Mouse (Mus musculus) cerebellum, adult 11 months (tissue): ENCODE measurements around the gene Mip.
"Not testable (repeated sequence)": the region's sequence is repeated elsewhere in the genome, so short reads cannot be mapped to it uniquely, and the experiment has no call there.

Source experiments
- DNase-seq: peaks from one replicate; pipeline ENCODE4 v3.0.0; 2022

Gene Mip

GRCm38 (mm10) chr10:128211390-128212108 lies 14.1 kb upstream of the Mip start, which contains the start of gene Spryd4:
Gene Spryd4 (minus strand): TSS chr10:128211807.
- DNase-seq, result peak; percentile 86

- DNase-seq, result no peak
Observed at GRCm38 (mm10) chr10:128212148-128212547, 13.5 kb upstream of the Mip start.

DNA sequence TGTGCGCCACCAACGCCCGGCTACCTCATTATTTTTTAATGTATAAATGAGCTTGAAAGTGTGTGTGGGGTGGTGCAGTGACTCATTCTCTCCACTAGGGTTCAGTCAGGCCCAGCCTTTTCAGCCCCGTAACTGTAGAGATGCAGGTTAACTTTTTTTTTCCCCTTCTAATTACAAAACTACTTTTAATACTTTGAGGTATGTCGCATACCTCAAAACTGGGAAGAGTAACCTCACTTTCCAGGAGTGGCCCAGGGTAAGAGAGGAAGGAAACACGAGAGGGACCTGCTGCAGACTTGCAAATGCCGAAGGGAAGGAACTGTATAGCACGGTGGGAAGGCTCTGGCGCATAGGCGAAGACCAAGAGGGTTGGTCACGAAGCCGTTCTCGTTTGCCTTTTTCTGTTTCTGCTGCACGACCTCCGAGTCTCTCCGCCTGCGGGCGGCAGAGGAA lies 12.7 kb upstream of the Mip start:
- peak; percentile 78 for DNase-seq

DNA sequence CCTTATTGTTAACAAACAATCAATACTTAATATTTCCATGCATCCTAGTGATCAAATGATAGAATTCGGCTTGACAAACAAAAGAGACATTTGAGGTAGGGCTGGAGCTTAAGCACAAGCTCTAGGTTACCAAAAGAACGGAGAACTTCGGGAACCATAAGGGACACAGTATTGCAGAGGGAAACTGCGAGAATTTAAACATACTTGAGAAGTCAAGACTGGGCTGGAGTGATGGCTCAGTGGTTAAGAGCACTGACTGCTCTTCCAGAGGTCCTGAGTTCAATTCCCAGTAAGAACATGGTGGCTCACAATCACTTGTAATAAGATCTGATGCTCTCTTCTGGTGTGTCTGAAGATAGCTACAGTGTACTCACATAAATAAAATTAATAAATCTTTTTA lies 11.5 kb upstream of the Mip start:
- not testable (repeated sequence) for DNase-seq

DNA sequence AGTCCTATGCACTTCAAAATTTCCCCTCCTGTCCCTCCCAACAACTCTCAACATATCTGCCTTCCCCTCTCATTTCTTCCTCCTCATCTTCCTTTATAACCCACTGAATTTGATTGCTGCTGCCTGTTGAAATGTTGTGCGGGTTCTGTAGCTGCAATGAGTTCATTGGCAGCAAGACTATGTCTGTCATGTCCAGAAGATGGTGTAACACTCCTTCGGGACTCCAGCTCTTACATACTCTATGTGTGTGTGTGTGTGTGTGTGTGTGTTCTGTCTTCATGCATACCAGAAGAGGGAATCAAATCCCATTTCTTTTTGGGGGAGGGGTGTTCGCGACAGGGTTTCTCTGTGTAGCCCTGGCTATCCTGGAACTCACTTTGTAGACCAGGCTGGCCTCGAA lies 10.7 kb upstream of the Mip start:
- no peak for DNase-seq

GRCm38 (mm10) chr10:128218387-128219117 lies 7.1 kb upstream of the Mip start:
- DNase-seq, result no peak

GRCm38 (mm10) chr10:128221533-128222286 lies 3.9 kb upstream of the Mip start:
- DNase-seq, result no peak

- DNase-seq, result no peak
Observed at GRCm38 (mm10) chr10:128225064-128225463, 574 bp upstream of the Mip start.

DNA sequence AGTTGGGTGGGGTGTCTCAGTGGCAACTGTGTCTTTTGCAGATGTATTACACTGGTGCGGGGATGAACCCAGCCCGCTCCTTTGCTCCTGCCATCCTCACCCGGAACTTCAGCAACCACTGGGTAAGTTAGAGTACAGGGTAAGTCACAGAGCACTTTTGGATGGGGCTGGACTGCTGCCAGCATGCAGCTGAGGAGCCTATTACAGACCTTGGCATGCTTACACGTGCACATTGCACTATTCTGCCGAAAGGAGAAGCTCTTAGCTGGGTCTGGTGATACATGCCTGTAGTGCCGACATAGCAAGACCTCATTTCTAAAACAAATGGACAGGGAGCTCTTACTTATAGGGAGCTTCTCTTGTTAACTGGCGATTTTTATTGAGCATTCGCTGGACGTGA lies 2.0 kb downstream of the Mip start:
- no peak for DNase-seq

DNA sequence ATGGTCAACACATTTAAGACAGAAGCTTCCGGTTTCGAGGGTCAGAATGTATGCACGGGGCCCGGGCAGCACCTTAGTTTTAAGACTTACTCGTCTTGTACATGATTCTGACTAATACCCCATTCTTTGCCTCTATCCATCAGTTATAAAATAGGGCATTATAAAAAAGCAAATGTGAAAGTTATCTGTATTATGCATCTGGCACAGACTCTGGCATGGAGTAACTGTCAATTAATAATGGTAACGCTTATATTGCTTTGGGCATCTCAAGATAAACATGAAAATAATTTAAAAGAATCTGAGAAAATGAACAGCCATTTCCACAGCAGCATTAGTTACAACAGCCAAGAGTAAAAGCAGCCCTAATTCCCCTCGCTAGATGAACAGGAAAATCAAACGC lies 2.4 kb downstream of the Mip start:
- DNase-seq, result no peak

DNA sequence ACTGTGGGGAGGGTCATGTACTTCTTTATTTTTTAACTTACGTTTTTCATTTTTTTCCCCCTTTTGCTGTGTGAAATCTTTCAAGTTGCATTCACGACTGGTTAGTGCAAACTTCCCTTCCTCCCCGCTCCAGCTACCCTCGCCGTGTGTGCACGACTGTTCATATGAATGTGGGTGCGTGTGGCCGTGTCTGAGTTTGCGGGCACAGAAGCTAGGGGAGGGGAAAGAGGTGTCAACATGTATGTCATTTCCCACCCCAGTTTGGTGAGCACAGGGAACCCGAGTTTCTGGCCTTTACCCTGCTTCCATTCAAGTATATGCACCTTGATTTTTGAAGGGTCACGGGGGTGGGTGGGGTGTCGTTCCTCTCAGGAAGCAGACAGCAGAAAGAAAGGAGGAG lies 4.9 kb downstream of the Mip start:
- DNase-seq, result no peak

DNA sequence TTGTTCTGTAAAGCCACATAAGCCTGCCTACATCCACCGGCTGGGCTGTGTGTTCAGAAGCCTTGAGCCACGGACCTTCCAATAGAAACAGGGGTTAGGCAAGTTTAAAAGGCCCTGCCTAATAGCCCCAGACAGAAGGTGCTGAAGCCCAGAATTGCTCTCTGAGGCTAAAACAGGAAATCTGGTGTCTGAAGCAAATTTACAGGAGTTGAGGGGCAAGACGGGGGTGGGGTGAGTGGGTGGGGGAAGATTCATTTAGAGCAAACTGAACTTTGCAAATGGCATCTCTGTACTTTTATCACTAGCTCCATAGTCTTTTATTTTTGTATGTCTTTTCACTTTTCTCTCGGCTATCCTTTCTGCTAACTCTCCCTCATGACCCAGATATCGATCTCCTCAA lies 5.5 kb downstream of the Mip start:
- DNase-seq, result no peak

- peak; percentile 88 for DNase-seq
Observed at GRCm38 (mm10) chr10:128231697-128232419, 6.2 kb downstream of the Mip start, which contains the start of gene Timeless. Gene Timeless (plus strand): TSS chr10:128232065.

DNA sequence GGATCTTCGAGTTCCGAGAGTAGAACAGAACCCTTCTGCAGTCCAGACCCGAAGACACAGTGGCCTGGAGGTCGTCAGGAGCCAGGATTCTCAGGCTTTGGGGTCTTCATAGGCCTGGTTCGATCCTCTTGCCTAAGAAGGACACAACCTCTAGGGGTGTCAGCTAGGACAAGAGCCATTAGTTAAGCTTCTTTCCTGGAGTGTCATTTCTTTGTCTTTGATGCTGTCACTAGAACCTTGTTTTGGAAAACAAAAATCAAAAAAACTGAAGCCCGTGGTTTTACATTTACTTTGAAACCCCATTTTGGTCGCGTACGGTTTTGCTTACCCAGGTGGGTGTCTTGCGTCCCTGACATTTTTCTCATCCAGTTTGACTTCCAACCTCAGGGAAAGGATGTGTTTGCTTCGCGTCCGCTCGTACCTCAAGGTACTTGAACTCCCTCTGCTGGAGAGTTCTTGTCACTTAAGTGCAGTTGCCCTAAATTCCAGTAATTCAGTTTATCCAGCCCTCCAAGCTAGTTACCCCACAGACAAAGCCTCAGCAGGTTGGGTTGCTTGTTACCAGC lies 6.9 kb downstream of the Mip start:
- peak; percentile 54 for DNase-seq

- DNase-seq, result no peak
Observed at GRCm38 (mm10) chr10:128236321-128236720, 10.7 kb downstream of the Mip start.

DNA sequence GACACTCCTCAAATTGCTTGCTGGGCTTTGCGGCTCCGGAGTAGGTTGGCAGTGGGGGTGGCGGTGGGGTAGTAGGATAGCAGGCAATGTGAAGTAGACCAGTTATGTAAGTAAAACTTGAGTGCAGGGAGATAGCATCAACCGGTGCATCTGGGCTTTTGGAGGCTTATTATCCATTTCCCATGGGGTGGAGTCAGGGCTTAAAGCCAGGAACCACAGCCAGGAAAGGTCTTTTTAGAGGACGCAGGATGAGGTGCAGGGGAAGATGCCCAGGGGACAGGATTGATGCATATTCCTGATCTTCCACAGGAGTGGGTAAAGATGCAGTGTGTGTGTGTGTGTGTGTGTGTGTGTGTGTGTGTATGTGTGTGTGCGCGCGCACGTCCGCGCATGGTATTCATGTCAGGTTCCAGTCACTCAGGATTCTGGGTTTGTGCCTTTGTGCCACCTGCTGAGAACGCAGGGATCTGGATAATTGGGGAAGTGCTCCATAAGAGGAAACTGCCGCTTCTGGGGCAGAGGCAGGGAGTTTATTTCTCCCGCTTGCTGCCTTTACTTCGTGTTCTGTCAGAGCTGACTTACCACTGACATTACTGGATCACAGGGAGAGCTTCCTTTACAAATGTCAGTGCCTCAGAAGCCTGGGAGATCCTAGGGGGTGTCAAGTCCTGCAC lies 12.3 kb downstream of the Mip start:
- peak; percentile 38 for DNase-seq

- no peak for DNase-seq
Observed at GRCm38 (mm10) chr10:128239140-128239539, 13.5 kb downstream of the Mip start.

DNA sequence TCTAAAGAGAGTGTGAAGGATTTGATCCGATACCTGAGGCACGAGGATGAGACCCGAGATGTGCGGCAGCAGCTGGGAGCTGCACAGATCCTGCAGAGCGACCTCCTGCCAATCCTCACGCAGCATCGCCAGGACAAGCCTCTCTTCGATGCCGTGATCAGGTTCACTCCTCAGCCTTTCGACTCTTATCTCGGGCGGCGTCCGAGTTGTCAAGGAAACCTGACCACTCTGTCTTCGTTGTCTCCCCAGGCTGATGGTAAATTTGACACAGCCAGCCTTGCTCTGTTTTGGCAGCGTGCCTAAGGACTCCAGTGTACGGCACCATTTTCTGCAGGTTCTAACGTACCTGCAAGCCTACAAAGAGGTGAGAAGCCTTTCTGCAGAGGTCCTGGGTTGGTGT lies 14.5 kb downstream of the Mip start:
- no peak for DNase-seq

GRCm38 (mm10) chr10:128243252-128243651 lies 17.6 kb downstream of the Mip start:
- DNase-seq, result no peak

DNA sequence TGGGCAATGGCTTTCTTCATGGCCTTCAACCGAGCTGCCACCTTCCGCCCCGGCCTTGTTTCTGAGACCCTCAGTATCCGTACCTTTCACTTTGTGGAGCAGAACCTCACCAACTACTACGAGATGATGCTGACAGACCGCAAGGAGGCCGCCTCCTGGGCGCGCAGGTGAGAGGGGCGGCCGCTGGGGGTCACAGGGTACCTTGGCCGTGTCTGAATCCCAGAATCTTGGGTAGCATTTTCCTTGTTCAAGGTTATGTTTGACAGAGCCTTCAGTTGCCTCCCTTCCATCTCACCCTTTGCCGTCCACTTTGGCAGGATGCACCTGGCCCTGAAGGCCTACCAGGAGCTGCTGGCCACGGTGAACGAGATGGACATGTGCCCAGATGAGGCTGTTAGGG lies 18.5 kb downstream of the Mip start:
- no peak for DNase-seq

DNA sequence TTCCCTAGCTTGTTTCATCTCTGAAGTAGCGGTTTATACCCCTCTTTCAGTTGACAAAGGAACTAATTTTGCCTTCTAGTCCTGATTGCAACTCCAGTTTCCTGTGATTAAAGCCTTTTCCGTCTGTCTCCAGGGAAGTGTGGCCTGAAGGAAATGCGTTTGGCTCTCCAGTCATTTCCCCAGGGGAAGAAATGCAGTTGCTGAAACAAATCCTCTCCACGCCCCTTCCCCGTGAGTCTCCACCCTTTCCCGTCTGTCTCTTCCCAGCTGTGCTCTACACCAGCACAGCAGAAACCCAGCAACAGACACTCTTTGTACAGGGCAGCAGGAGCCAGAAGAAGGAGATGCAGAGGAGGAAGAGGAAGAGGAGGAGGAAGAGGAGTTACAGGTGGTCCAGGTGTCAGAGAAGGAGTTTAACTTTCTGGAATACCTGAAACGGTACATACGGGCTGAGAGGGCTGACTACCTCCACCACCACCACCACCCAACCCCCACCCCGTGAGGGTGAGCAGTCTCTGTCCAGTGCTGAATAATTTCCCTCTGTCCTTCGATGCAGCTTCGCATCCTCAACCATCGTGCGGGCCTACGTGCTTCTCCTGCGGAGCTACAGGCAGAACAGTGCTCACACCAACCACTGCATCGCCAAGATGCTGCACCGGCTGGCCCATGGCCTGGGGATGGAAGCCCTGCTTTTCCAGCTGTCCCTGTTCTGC lies 21.5 kb downstream of the Mip start:
- DNase-seq, result no peak
